Comparison of ENCODE assay signal across 19 mouse cellular contexts in genomic region chr12:106001775-106002174, GRCm38 (mm10). TPM values are rescaled to one million over a fixed set of nuclear protein-coding genes. Genes with fewer than 3 reads are reported as not detected.
DNase-seq lines count a peak whose midpoint lies in the region; ATAC-seq and TF ChIP-seq lines count a peak whose summit lies in the region.
"Had no signal": no experiment of that assay in that cellular context is flagged by ENCODE, and none has a peak within 500 bp of the region (broad histone marks: within the 10 kb centered on the region; RNA-seq: fewer than 3 reads in every experiment).

No protein-coding gene starts in this region.

- no peak overlapping the region for H3K4me2 ChIP-seq in hindbrain, postnatal 0 days (ENCODE audit: low read depth, low read length)
- no peak overlapping the region for H3K4me2 ChIP-seq in limb, embryonic 11.5 days (ENCODE audit: low read depth, severe bottlenecking)
- H3K4me2 ChIP-seq: embryonic facial prominence, embryonic 15.5 days; forebrain, embryonic 13.5 days; heart, embryonic 12.5 days; limb, embryonic 13.5 days; neural tube, embryonic 12.5 days had no signal

- 47% methylated on average over 8 of the region's 8 CpGs for WGBS in cerebellum, adult 2 months
- WGBS in hindbrain, postnatal 0 days: 51% methylated on average over 8 of the region's 8 CpGs
- 70% methylated on average over 8 of the region's 8 CpGs for WGBS in hindbrain, embryonic 10.5 days
- WGBS in limb, embryonic 11.5 days: 51% methylated on average over 8 of the region's 8 CpGs

- no peaks in the 10 kb centered on the region for H3K36me3 ChIP-seq in hindbrain, postnatal 0 days (ENCODE audit: insufficient read depth, low read length)
- no peaks in the 10 kb centered on the region for H3K36me3 ChIP-seq in hindbrain, embryonic 10.5 days
- no peaks in the 10 kb centered on the region for H3K36me3 ChIP-seq in limb, embryonic 11.5 days (ENCODE audit: control insufficient read depth, insufficient read depth, low read length)
- H3K36me3 ChIP-seq: embryonic facial prominence, embryonic 15.5 days; heart, embryonic 12.5 days; limb, embryonic 13.5 days; neural tube, embryonic 12.5 days had no signal

- H3K9me3 ChIP-seq in hindbrain, postnatal 0 days (ENCODE audit: low read length): no peaks in the 10 kb centered on the region
- H3K9me3 ChIP-seq in hindbrain, embryonic 10.5 days: 0 out of 2 replicates have a peak, but pooled peaks cover 2% of the 10 kb centered on the region
- no peaks in the 10 kb centered on the region for H3K9me3 ChIP-seq in limb, embryonic 11.5 days (ENCODE audit: control insufficient read depth, low read length)
- H3K9me3 ChIP-seq: embryonic facial prominence, embryonic 15.5 days; forebrain, embryonic 13.5 days; heart, embryonic 12.5 days had no signal

- H3K27me3 ChIP-seq in cerebellum, adult 2 months (ENCODE audit: control insufficient read depth, insufficient read depth, low read length): no peaks in the 10 kb centered on the region
- H3K27me3 ChIP-seq in hindbrain, postnatal 0 days (ENCODE audit: insufficient read depth, low read length): no peaks in the 10 kb centered on the region
- no peaks in the 10 kb centered on the region for H3K27me3 ChIP-seq in hindbrain, embryonic 10.5 days (ENCODE audit: insufficient read depth, poor library complexity, severe bottlenecking)
- no peaks in the 10 kb centered on the region for H3K27me3 ChIP-seq in limb, embryonic 11.5 days (ENCODE audit: control insufficient read depth, insufficient read depth, low read length)
- H3K27me3 ChIP-seq: embryonic facial prominence, embryonic 15.5 days; forebrain, embryonic 13.5 days; heart, embryonic 12.5 days; limb, embryonic 13.5 days; neural tube, embryonic 12.5 days had no signal

- no peak overlapping the region for H3K9ac ChIP-seq in hindbrain, postnatal 0 days (replicated peaks; ENCODE audit: low read length)
- no peak overlapping the region for H3K9ac ChIP-seq in limb, embryonic 11.5 days (ENCODE audit: low read length)
- H3K9ac ChIP-seq: embryonic facial prominence, embryonic 15.5 days; forebrain, embryonic 13.5 days; heart, embryonic 12.5 days; limb, embryonic 13.5 days; neural tube, embryonic 12.5 days had no signal

- 0 out of 2 replicates have a peak, but pooled peaks have one; percentile 7 for TF ChIP-seq CTCF in cerebellum, adult 2 months (IDR thresholded peaks at IDR 0.05; ENCODE audit: borderline replicate concordance, insufficient read depth, low read depth, low read length)
- peak; percentile 23; the same call in 1 of the 2 replicates for TF ChIP-seq CTCF in hindbrain, postnatal 0 days (IDR thresholded peaks at IDR 0.05; ENCODE audit: low read depth)

- TF ChIP-seq POLR2A in cerebellum, adult 2 months (IDR thresholded peaks at IDR 0.05; ENCODE audit: borderline replicate concordance, insufficient read depth, low read length): no peak

- no peak for DNase-seq in cerebellum, adult 2 months
- DNase-seq in cerebellum, postnatal 4 days (ENCODE audit: low spot score in 2 of 2): no peak
- peak; percentile 32 for DNase-seq in hindbrain, postnatal 0 days (ENCODE audit: low spot score)
- no peak for DNase-seq in hindbrain, embryonic 10.5 days (ENCODE audit: low spot score)
- DNase-seq in lung, postnatal 10 days: peak; percentile 30
- no peak for DNase-seq in lung, postnatal 14 days
- DNase-seq in limb, embryonic 11.5 days (ENCODE audit: low spot score): no peak
- DNase-seq in right cerebral cortex, postnatal 4 days: no peak
- DNase-seq: B cell, adult 2 months; cerebellum, adult 11-12 months; gastrocnemius, postnatal 10 days; thymus, adult 18-20 months had no signal

- H3K4me1 ChIP-seq in cerebellum, adult 2 months (ENCODE audit: control insufficient read depth, insufficient read depth, low read length): no peaks in the 10 kb centered on the region
- H3K4me1 ChIP-seq in hindbrain, postnatal 0 days (ENCODE audit: insufficient read depth, low read length): no peaks in the 10 kb centered on the region
- no peaks in the 10 kb centered on the region for H3K4me1 ChIP-seq in hindbrain, embryonic 10.5 days (replicated peaks)
- H3K4me1 ChIP-seq in limb, embryonic 11.5 days (ENCODE audit: control insufficient read depth, insufficient read depth, low read length): no peaks in the 10 kb centered on the region
- H3K4me1 ChIP-seq: embryonic facial prominence, embryonic 15.5 days; heart, embryonic 12.5 days; neural tube, embryonic 12.5 days had no signal

- H3K4me3 ChIP-seq in cerebellum, adult 2 months (replicated peaks; ENCODE audit: insufficient read depth, low read depth, low read length): no peak overlapping the region
- H3K4me3 ChIP-seq in hindbrain, postnatal 0 days (ENCODE audit: low read length): no peak overlapping the region
- H3K4me3 ChIP-seq in hindbrain, embryonic 10.5 days: no peak overlapping the region
- no peak overlapping the region for H3K4me3 ChIP-seq in limb, embryonic 11.5 days (ENCODE audit: low read depth, low read length)
- H3K4me3 ChIP-seq: embryonic facial prominence, embryonic 15.5 days; forebrain, embryonic 13.5 days; heart, embryonic 12.5 days; limb, embryonic 13.5 days; neural tube, embryonic 12.5 days had no signal

- H3K27ac ChIP-seq in cerebellum, adult 2 months (ENCODE audit: insufficient read depth, low read length): no peak overlapping the region
- no peak overlapping the region for H3K27ac ChIP-seq in hindbrain, postnatal 0 days
- H3K27ac ChIP-seq in hindbrain, embryonic 10.5 days: no peak overlapping the region
- no peak overlapping the region for H3K27ac ChIP-seq in limb, embryonic 11.5 days (replicated peaks; ENCODE audit: low read depth, low read length)
- H3K27ac ChIP-seq: embryonic facial prominence, embryonic 15.5 days; forebrain, embryonic 13.5 days; kidney, postnatal 0 days; limb, embryonic 13.5 days; neural tube, embryonic 12.5 days had no signal

- ATAC-seq in hindbrain, postnatal 0 days: 0 out of 2 replicates have a peak, but pooled peaks have one; percentile 35
- ATAC-seq in limb, embryonic 11.5 days (ENCODE audit: insufficient number of reproducible peaks, low FRiP score, low TSS enrichment, low read depth): 0 out of 2 replicates have a peak, but pooled peaks have one; percentile 44
- ATAC-seq: forebrain, embryonic 13.5 days; intestine, embryonic 16.5 days had no signal

RNA-seq across cellular contexts. Expression of gene Vrk1, which starts 8.3 kb away (rescaled TPM):
- polyA plus RNA-seq in cerebellum, adult 2 months (2012; rRNA removed): 12.9 TPM in 2 replicates
- 13.5 and 17.7 TPM in 2 replicates for total RNA-seq in hindbrain, postnatal 0 days (2014; rRNA removed)
- polyA plus RNA-seq in hindbrain, postnatal 0 days (2015; fragmentation: Nextera tagmentation; extraction: Ambion mirVana): 32.0 and 35.8 TPM in 2 replicates
- 81.7 and 109 TPM in 2 replicates for polyA plus RNA-seq in hindbrain, embryonic 10.5 days (2016; fragmentation: Nextera tagmentation; extraction: Ambion mirVana)
- polyA plus RNA-seq in limb, embryonic 11.5 days (2014; fragmentation: Nextera tagmentation; extraction: Ambion mirVana): 104 and 108 TPM in 2 replicates

Comparison
In these comparisons a context has a peak if more than half of its experiments do, and no peak if none do; other contexts are left out.
1. DNase-seq: peak in hindbrain, postnatal 0 days (single experiment) and lung, postnatal 10 days (single experiment); none in cerebellum, adult 2 months (0 of 2), cerebellum, postnatal 4 days (0 of 2), hindbrain, embryonic 10.5 days (single experiment), lung, postnatal 14 days (single experiment), limb, embryonic 11.5 days (single experiment) and right cerebral cortex, postnatal 4 days (single experiment).